Mouse (Mus musculus) fat pad, adult 2 months (tissue): ENCODE results near the gene Hepacam2.
"Not testable (repeated sequence)": the region's sequence is repeated elsewhere in the genome, so short reads cannot be mapped to it uniquely, and the experiment has no call there.

Experiments used
- DNase-seq: peaks from one replicate; pipeline ENCODE4 v3.0.0-alpha.2; 2011; ENCODE audit warnings: low read depth, low spot score; ENCODE audit errors: extremely low read depth

Hepacam2 gene

DNA sequence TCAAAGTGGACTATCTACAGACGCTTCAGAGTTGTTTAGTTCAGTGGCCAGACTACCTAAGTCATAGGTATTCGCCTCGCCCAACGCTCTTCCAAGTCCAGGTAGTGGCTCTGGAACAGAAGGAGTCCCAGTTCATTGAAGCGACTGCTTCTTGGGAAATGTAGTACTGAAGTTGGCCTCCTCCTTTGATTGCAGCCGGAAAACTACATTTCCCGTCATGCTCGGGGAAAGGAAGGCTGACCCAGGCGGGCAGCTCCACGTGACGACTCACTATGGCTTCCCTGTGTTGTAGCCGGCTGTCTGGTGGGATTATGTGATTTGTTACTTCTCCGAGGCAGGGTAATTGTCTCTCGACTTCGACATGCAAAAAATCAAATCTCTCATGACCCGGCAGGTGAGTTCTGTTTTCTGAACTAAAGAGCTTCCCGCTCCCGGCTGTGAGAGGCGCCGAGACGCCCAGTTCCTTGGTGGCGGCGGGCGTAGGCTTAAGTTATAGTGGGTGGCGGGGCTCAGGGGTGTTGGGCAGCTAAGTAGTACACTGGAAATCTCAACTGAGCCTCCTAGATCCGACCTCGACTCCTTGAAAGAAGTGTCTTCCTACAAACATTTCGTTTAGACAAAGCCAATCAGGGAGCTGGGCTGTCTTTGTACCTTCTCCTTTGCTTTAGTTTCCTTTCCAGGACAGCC is at the start of gene Hepacam2, which contains the start of gene Vps50:
Gene Hepacam2, minus strand, starts transcription at position 137 of the 687 bp plus-strand sequence.
Gene Vps50, plus strand, starts transcription at position 221 of the 687 bp plus-strand sequence.
- peak; percentile 50 for DNase-seq

DNA sequence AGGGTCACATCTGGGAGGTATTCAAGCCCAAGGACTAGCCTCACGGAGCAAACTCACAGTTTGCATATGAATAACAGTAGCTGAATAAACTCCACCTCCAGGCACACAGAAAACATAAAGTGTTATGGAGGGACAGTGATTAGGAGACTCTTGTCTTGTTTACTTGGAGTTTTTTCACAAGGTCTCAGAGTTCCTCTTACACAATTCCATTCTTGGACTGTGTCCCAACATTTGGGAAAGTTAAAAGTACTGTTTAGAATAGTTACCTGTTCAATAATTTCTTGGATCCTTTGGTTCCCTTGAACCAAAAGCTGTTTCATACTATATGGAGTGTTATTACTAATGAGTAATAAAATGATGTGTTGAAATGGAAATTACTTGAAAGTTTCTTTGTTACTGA is 46.9 kb upstream of the Hepacam2 start:
- DNase-seq: no peak

DNA sequence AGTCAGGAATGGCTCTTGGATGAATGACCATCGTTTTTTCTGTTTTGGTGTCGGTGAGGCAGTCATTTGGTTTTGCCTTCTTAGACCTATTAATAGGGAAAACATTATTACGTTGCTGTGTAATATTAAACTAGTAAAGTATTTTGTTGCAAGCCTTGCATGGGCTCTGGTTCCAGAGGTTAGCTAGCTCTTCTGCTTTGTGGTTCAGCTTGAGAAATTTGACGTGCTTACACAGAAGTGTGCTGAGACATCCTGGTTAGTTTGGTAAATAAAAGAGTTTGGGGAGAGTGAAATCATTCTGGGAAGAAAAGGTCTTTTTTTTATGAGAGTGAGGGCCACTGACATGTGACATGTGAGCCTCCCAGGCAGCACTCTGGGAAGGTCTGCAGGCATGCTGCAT is 45.8 kb upstream of the Hepacam2 start:
- no peak for DNase-seq

DNA sequence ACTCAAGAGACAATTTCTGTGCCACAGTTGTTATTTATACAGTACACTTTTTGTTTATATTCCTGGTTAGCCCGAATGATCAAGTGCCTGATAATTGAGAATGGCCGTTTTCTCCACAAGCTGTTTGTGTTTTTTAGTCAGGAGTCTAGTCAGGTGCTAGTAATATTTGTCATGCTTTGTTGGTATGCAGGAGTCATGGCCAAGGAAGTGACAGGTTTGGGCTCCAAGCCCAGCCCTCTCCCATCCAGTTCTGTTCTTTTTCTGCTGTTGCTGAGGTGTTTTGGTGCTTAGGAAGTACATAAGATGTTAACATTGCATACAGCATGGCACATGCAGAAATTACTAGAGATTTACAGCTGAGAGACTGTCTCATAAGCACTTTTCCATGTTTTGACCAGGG is 41.4 kb upstream of the Hepacam2 start:
- no peak for DNase-seq

GRCm38 (mm10) chr6:3536048-3536447 is 38.0 kb upstream of the Hepacam2 start:
- DNase-seq: no peak

DNA sequence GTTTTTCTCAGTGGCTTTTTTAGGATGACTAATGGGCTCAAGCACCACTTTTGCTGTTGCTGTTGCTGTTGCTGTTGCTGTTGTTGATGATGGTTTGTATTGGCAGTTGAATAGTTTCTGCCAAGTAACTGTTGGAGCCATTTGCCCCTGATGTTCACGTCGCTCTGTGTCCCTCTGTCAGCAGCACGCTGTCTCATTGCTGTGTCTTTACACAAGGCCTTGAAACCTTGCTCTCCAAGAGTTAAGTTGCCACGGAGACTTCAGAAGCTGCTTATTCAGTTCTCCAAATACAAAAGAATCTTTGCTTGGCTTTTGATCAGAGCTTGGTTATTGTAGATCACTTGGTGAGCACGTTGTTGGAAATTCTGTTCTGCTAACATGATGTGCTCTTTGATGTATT is 33.3 kb upstream of the Hepacam2 start:
- DNase-seq: no peak

DNA sequence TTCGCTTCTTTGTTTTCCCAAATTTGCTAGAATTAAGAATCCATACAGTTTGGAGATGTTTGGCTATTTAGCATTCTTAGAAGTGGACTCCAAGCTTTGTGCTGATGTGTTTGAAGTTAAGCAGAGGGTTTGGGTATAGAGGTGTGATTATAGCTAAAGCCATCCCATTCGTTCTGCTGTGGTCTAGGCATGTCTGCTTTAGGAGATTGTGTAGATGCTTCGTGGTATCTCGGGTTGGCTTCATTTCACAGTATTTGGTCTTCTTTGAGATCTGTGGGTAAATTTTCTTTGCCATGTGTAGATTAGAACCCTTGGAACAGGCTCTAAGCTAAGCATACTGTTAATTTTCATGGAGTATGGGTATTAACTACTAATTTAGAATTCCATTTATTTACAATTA is 30.1 kb upstream of the Hepacam2 start:
- DNase-seq: no peak

GRCm38 (mm10) chr6:3512611-3513010 is 14.5 kb upstream of the Hepacam2 start:
- no peak for DNase-seq

- no peak for DNase-seq
Measured at GRCm38 (mm10) chr6:3511612-3512011, 13.5 kb upstream of the Hepacam2 start.

DNA sequence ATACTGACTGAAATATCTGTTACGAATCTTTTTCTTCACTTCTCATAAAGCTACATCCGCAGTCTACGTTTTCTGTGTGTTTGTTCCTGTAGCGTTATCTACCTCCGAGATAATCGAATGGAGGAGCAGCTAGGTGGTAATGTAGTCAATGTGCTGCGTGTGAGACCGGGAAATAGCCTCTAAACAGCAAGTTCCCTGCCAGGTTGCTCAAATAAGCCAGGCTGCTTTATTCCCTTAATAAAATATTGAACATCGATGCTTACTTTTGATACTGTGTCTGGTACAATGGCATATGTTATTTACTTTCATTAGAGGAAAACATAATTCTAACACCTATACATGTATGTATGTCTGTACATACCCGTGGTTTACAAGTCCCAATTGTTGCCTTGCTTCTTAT is 13.0 kb upstream of the Hepacam2 start:
- no peak for DNase-seq

GRCm38 (mm10) chr6:3509782-3510181 is 11.7 kb upstream of the Hepacam2 start:
- DNase-seq: no peak

- DNase-seq: not testable (repeated sequence)
Measured at GRCm38 (mm10) chr6:3508151-3508550, 10.1 kb upstream of the Hepacam2 start.

- DNase-seq: no peak
Measured at GRCm38 (mm10) chr6:3507078-3507477, 9.0 kb upstream of the Hepacam2 start.

GRCm38 (mm10) chr6:3505289-3505688 is 7.2 kb upstream of the Hepacam2 start:
- no peak for DNase-seq

- no peak for DNase-seq
Measured at GRCm38 (mm10) chr6:3500286-3500685, 2.2 kb upstream of the Hepacam2 start.

GRCm38 (mm10) chr6:3496210-3496609 is 1.9 kb downstream of the Hepacam2 start:
- DNase-seq: no peak

DNA sequence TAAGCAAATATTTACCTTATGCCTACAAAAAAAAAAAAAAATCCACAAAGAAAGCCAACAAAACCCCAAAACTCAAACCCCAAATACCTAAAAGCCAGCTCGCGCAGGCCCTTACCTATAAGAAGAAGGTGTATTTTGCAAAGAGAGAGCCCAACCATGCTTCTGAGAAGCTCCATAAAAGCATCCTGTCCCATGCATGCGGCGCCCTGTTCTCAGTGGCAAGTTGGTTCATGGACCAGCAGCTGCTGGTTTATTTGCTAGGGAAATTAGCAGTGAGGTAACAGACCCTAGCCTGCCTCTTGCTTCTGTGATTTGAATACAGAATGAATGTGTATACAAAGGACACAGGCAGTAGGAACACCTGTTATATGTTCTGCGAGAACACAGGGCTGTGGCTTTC is 3.8 kb downstream of the Hepacam2 start:
- no peak for DNase-seq

DNA sequence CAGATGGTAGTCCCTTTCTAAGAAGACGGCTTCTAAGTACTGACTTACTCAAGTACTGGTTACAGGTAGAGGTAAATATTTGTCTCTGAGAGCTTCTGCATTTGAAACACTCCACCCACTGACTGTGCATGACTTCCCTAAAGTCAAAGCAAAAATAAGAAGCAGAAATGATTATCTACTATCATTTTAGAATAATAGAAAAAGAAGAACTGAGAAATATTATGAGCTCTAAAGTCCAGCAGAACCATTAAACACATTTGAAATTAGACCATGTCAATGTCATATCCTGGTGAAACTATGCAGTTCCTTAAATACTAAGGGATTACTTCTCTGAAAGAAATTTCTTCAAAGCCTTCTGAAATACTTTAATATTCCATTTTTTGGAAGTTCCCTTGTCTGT is 10.7 kb downstream of the Hepacam2 start:
- DNase-seq: no peak

- no peak for DNase-seq
Measured at GRCm38 (mm10) chr6:3485133-3485532, 13.0 kb downstream of the Hepacam2 start.

DNA sequence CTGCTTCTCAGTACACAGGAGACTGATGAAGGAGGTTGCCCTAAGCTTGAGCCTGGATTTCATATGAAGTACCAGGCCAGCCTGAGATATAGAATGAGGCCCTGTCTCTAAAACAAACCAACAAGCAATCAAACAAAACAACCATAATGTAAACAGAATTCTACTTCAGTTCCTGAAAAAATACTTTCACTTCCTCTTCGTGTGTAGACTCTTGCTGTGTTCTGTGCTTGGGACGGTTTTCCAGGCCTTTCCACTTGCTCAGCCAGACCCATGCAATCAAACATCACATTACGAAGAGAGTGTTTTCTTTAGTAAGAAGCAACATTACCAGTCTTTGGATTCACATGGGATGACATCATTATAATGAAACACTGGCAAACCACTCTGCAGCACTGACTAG is 16.4 kb downstream of the Hepacam2 start:
- DNase-seq: no peak

- DNase-seq: no peak
Measured at GRCm38 (mm10) chr6:3479853-3480252, 18.2 kb downstream of the Hepacam2 start.

DNA sequence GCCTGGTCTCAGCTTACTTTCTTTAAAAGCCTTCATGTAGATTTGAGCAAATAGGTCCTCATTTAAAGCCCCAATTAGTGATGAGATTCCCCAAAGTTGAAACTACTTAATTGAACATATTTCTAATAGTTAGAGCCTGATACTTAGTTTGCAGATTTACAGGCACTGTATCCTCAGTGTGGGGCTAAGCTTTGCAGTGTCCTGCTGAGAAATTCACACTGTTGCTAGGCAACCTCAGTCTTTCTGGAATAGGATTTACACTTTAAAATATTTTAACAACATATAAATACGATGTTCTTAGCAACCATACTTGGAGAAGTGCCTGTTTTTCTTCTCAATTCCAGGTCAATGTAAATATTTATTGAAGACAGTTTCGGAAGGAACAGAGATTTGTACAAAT is 21.8 kb downstream of the Hepacam2 start:
- no peak for DNase-seq

- no peak for DNase-seq
Measured at GRCm38 (mm10) chr6:3470706-3471105, 27.4 kb downstream of the Hepacam2 start.
